Mouse (Mus musculus): ENCODE results near the gene Snx29. TPM values are rescaled to one million over a fixed set of nuclear protein-coding genes. Genes with fewer than 3 reads are reported as not detected.
"Not testable (repeated sequence)": the region's sequence is repeated elsewhere in the genome, so short reads cannot be mapped to it uniquely, and the experiment has no call there.

Snx29 gene
- total RNA-seq, 2 experiments from 2014 or later: 21.1 to 22.8 TPM

- H3K4me3 ChIP-seq: no peak overlapping the region
- intact Hi-C loops (cut with DNase I): no loop called here
- no peak for TF ChIP-seq CTCF (IDR thresholded peaks at IDR 0.05)
- H3K27ac ChIP-seq: no peak overlapping the region
- no peak for DNase-seq (ENCODE audit: extremely low spot score in 1 of 2, low spot score in 2 of 2)
Measured at GRCm38 (mm10) chr16:11507188-11507731, 184.6 kb downstream of the Snx29 start.

- intact Hi-C loops (cut with DNase I): no loop called here
- no peak for DNase-seq (ENCODE audit: extremely low spot score in 1 of 2, low spot score in 2 of 2)
- no peak overlapping the region for H3K4me3 ChIP-seq
- no peak overlapping the region for H3K27ac ChIP-seq
- TF ChIP-seq CTCF (IDR thresholded peaks at IDR 0.05): no peak
Measured at GRCm38 (mm10) chr16:11508341-11508740, 185.6 kb downstream of the Snx29 start.

GRCm38 (mm10) chr16:11510416-11510815 lies 187.7 kb downstream of the Snx29 start:
- intact Hi-C loops (cut with DNase I): no loop called here
- H3K27ac ChIP-seq: no peak overlapping the region
- TF ChIP-seq CTCF (IDR thresholded peaks at IDR 0.05): no peak
- no peak overlapping the region for H3K4me3 ChIP-seq
- DNase-seq (ENCODE audit: extremely low spot score in 1 of 2, low spot score in 2 of 2): no peak

- Histone ChIP-seq H3K27ac (no peak overlapping the region), H3K4me3 (no peak overlapping the region)
- intact Hi-C loops (cut with DNase I): no loop called here
- no peak for DNase-seq (ENCODE audit: extremely low spot score in 1 of 2, low spot score in 2 of 2)
- no peak for TF ChIP-seq CTCF (IDR thresholded peaks at IDR 0.05)
Measured at GRCm38 (mm10) chr16:11510854-11511253, 188.1 kb downstream of the Snx29 start.

- DNase-seq (ENCODE audit: extremely low spot score in 1 of 2, low spot score in 2 of 2); intact Hi-C loops (cut with DNase I); H3K27ac ChIP-seq; H3K4me3 ChIP-seq: not testable (repeated sequence)
Measured at GRCm38 (mm10) chr16:11511696-11512095, 189.0 kb downstream of the Snx29 start.

GRCm38 (mm10) chr16:11516681-11517080 lies 194.0 kb downstream of the Snx29 start:
- DNase-seq (ENCODE audit: extremely low spot score in 1 of 2, low spot score in 2 of 2): no peak
- Histone ChIP-seq H3K27ac (no peak overlapping the region), H3K4me3 (no peak overlapping the region)
- intact Hi-C loops (cut with DNase I): no loop called here
- no peak for TF ChIP-seq CTCF (IDR thresholded peaks at IDR 0.05)

- Histone ChIP-seq H3K4me3 (no peak overlapping the region), H3K27ac (no peak overlapping the region)
- no peak for DNase-seq (ENCODE audit: extremely low spot score in 1 of 2, low spot score in 2 of 2)
- no peak for TF ChIP-seq CTCF (IDR thresholded peaks at IDR 0.05)
- intact Hi-C loops (cut with DNase I): no loop called here
Measured at GRCm38 (mm10) chr16:11517385-11517784, 194.7 kb downstream of the Snx29 start.

- no peak overlapping the region for H3K27ac ChIP-seq
- no peak overlapping the region for H3K4me3 ChIP-seq
- DNase-seq (ENCODE audit: extremely low spot score in 1 of 2, low spot score in 2 of 2): no peak
- intact Hi-C loops (cut with DNase I): no loop called here
- no peak for TF ChIP-seq CTCF (IDR thresholded peaks at IDR 0.05)
Measured at GRCm38 (mm10) chr16:11518803-11519498, 196.2 kb downstream of the Snx29 start.

- peak in 1 of 2 experiments; percentile 25 for DNase-seq (ENCODE audit: extremely low spot score in 1 of 2, low spot score in 2 of 2)
- Histone ChIP-seq H3K4me3 (no peak overlapping the region), H3K27ac (peak overlapping the region; percentile 50)
- intact Hi-C loops (cut with DNase I): loop anchor here (2.0 to 5.0 kb wide), 3 partner anchors 41 to 91 kb away; no protein-coding TSS in a partner anchor
- TF ChIP-seq CTCF (IDR thresholded peaks at IDR 0.05): no peak
Measured at GRCm38 (mm10) chr16:11526104-11526786, 203.5 kb downstream of the Snx29 start.

GRCm38 (mm10) chr16:11526996-11527395 lies 204.3 kb downstream of the Snx29 start:
- DNase-seq (ENCODE audit: extremely low spot score in 1 of 2, low spot score in 2 of 2): peak; percentile 66 to 67
- Histone ChIP-seq H3K4me3 (no peak overlapping the region), H3K27ac (peak overlapping the region; percentile 66)
- intact Hi-C loops (cut with DNase I): loop anchor here (1.0 to 5.0 kb wide), 4 partner anchors 16 to 90 kb away; no protein-coding TSS in a partner anchor
- no peak for TF ChIP-seq CTCF (IDR thresholded peaks at IDR 0.05)

- no peak overlapping the region for H3K4me3 ChIP-seq
- H3K27ac ChIP-seq: no peak overlapping the region
- DNase-seq (ENCODE audit: extremely low spot score in 1 of 2, low spot score in 2 of 2): no peak
- intact Hi-C loops (cut with DNase I): no loop called here
- no peak for TF ChIP-seq CTCF (IDR thresholded peaks at IDR 0.05)
Measured at GRCm38 (mm10) chr16:11530466-11531194, 207.9 kb downstream of the Snx29 start.

- Histone ChIP-seq H3K4me3 (no peak overlapping the region), H3K27ac (no peak overlapping the region)
- no peak for DNase-seq (ENCODE audit: extremely low spot score in 1 of 2, low spot score in 2 of 2)
- TF ChIP-seq CTCF (IDR thresholded peaks at IDR 0.05): no peak
- intact Hi-C loops (cut with DNase I): no loop called here
Measured at GRCm38 (mm10) chr16:11531441-11531840, 208.7 kb downstream of the Snx29 start.
